Mouse (Mus musculus) stomach, embryonic 14.5 days (tissue): ENCODE measurements around the gene Intu. TPM values are rescaled to one million over a fixed set of nuclear protein-coding genes. Genes with fewer than 3 reads are reported as not detected.
A peak's percentile ranks its signal among the peaks of the same experiment; 100 is the strongest.

Source experiments
- ATAC-seq: fragments of 200-750 bp; cut with Nextera tagmentation; 2 replicates; pipeline ENCODE4 v1.8.0; 2017; ENCODE audit warnings: low read depth, moderate TSS enrichment; ENCODE audit not compliant: insufficient number of reproducible peaks, insufficient read depth, low FRiP score
- H3K27ac ChIP-seq: fragments of 300-500 bp; sonication (generic); 2 replicates; pipeline ENCODE4 v1.5.1; 2014; ENCODE audit warnings: mild to moderate bottlenecking, low read length, moderate library complexity, mixed read lengths
- H3K27me3 ChIP-seq: fragments of 300-500 bp; sonication (generic); 2 replicates; pipeline ENCODE4 v1.6.1; 2014; ENCODE audit warnings: low read length, control low read depth, mixed read lengths; ENCODE audit not compliant: control insufficient read depth, insufficient read depth
- H3K36me3 ChIP-seq: fragments of 300-500 bp; sonication (generic); 2 replicates; pipeline ENCODE4 v1.6.1; 2014; ENCODE audit warnings: mild to moderate bottlenecking, control low read depth, low read length, moderate library complexity, mixed read lengths; ENCODE audit not compliant: control insufficient read depth, insufficient read depth
- H3K4me1 ChIP-seq: fragments of 300-500 bp; sonication (generic); 2 replicates; pipeline ENCODE4 v1.6.1; 2014; ENCODE audit warnings: low read length, control low read depth, mixed read lengths; ENCODE audit not compliant: control insufficient read depth, insufficient read depth
- H3K4me2 ChIP-seq: fragments of 300-500 bp; sonication (generic); replicated peaks from 2 replicates; pipeline ENCODE4 v1.6.1; 2014; ENCODE audit warnings: low read depth, low read length, control low read depth
- H3K4me3 ChIP-seq: fragments of 300-500 bp; sonication (generic); 2 replicates; pipeline ENCODE4 v1.5.1; 2014; ENCODE audit warnings: low read depth, low read length, control low read depth
- H3K9ac ChIP-seq: fragments of 300-500 bp; sonication (generic); replicated peaks from 2 replicates; pipeline ENCODE4 v1.6.1; 2014; ENCODE audit warnings: low read depth, mild to moderate bottlenecking, control low read depth, low read length, moderate library complexity, mixed read lengths
- H3K9me3 ChIP-seq: fragments of 300-500 bp; sonication (generic); 2 replicates; pipeline ENCODE4 v1.6.1; 2016; ENCODE audit warnings: low read depth, low read length, control low read depth; ENCODE audit not compliant: control insufficient read depth
- WGBS: fragments of 180-500 bp; shearing (Covaris S2); extraction: QIAGEN DNeasy Blood & Tissue Kit; methylation state at CpG from one replicate; pipeline ENCODE4 v1.1.7; 2014; 5-methylcytosine and 5-hydroxymethylcytosine counted together
- polyA plus RNA-seq: library from polyadenylated mRNA; unstranded; fragments of >200 nt; fragmentation: Nextera tagmentation; extraction: Ambion mirVana; gene quantifications from 2 replicates; pipeline ENCODE4 v1.2.1, GENCODE M21; 2014

Gene Intu
- polyA plus RNA-seq, 1 experiment from 2014 or later, result 3.3 TPM

- Histone ChIP-seq H3K27me3 (no peaks in the 10 kb centered on the region), H3K9ac (no peak overlapping the region), H3K36me3 (no peaks in the 10 kb centered on the region), H3K27ac (no peak overlapping the region), H3K4me2 (no peak overlapping the region), H3K4me3 (no peak overlapping the region), H3K9me3 (no peaks in the 10 kb centered on the region), H3K4me1 (no peaks in the 10 kb centered on the region)
- ATAC-seq, result no peak
- WGBS, result 75% methylated on average over 1 of the region's 1 CpGs
These were observed 147.8 kb downstream of the Intu start for GRCm38 (mm10) chr3:40678856-40679255.

GRCm38 (mm10) chr3:40682404-40682803, 151.3 kb downstream of the Intu start:
- no peaks in the 10 kb centered on the region for H3K9me3 ChIP-seq
- no peak overlapping the region for H3K4me2 ChIP-seq
- H3K27ac ChIP-seq, result no peak overlapping the region
- H3K4me1 ChIP-seq, result peaks cover 8% of the 10 kb centered on the region; the same call in 1 of the 2 replicates
- no peaks in the 10 kb centered on the region for H3K27me3 ChIP-seq
- no peaks in the 10 kb centered on the region for H3K36me3 ChIP-seq
- H3K4me3 ChIP-seq, result no peak overlapping the region
- WGBS, result 53% methylated on average over 11 of the region's 11 CpGs
- no peak for ATAC-seq
- H3K9ac ChIP-seq, result no peak overlapping the region

- H3K9ac ChIP-seq, result no peak overlapping the region
- 93% methylated on average over 18 of the region's 18 CpGs for WGBS
- no peak overlapping the region for H3K4me2 ChIP-seq
- peaks cover 8% of the 10 kb centered on the region; the same call in 1 of the 2 replicates for H3K4me1 ChIP-seq
- H3K27ac ChIP-seq, result no peak overlapping the region
- no peaks in the 10 kb centered on the region for H3K9me3 ChIP-seq
- no peak for ATAC-seq
- no peak overlapping the region for H3K4me3 ChIP-seq
- no peaks in the 10 kb centered on the region for H3K27me3 ChIP-seq
- H3K36me3 ChIP-seq, result no peaks in the 10 kb centered on the region
These were observed 152.1 kb downstream of the Intu start for GRCm38 (mm10) chr3:40683171-40683570.

DNA sequence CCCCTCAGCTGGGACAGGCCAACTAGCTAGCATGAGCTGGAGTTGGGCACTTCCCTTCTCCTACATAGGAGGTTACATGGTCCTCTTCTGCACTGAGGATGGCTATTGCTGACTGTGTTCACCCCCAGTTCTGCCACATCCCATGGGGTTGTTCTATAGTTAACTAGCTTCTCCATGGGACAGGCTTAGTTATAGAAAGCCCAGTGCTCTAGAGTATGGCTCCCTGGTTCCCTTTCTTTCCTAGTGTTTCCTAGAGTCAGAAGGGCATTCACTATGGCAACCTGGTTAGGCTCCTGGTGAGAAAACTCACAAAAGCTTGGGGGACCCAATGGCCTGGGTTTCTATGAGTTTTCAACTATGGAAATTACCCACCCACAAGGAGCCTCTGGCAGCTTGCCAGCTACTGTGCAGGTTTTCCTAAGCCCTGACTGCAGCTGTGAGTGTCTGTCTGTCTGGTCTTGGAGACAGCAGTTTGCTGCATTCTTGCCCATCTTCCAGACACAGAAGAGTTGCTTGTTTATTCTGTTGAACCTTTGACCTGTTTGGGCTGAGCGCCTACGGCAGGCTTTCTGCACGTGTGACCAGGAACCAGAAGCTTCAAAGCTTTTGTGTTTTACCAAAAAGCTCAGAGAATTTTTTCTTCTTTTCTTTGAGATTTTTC, 154.9 kb downstream of the Intu start:
- WGBS, result 18% methylated on average over 3 of the region's 3 CpGs
- H3K4me1 ChIP-seq, result peaks cover 8% of the 10 kb centered on the region; the same call in 1 of the 2 replicates
- no peaks in the 10 kb centered on the region for H3K36me3 ChIP-seq
- no peak overlapping the region for H3K9ac ChIP-seq
- H3K4me3 ChIP-seq, result no peak overlapping the region
- peak; percentile 42 for ATAC-seq
- no peaks in the 10 kb centered on the region for H3K9me3 ChIP-seq
- H3K4me2 ChIP-seq, result no peak overlapping the region
- no peak overlapping the region for H3K27ac ChIP-seq
- H3K27me3 ChIP-seq, result no peaks in the 10 kb centered on the region

- ATAC-seq, result no peak
- no peaks in the 10 kb centered on the region for H3K9me3 ChIP-seq
- no peak overlapping the region for H3K4me3 ChIP-seq
- no peak overlapping the region for H3K27ac ChIP-seq
- no peak overlapping the region for H3K4me2 ChIP-seq
- no peak overlapping the region for H3K9ac ChIP-seq
- H3K27me3 ChIP-seq, result no peaks in the 10 kb centered on the region
- no peaks in the 10 kb centered on the region for H3K36me3 ChIP-seq
- H3K4me1 ChIP-seq, result peaks cover 8% of the 10 kb centered on the region; the same call in 1 of the 2 replicates
- WGBS, result 52% methylated on average over 9 of the region's 9 CpGs
These were observed 155.8 kb downstream of the Intu start for GRCm38 (mm10) chr3:40686836-40687235.

- Histone ChIP-seq H3K4me1 (peaks cover 8% of the 10 kb centered on the region; the same call in 1 of the 2 replicates), H3K27me3 (no peaks in the 10 kb centered on the region), H3K4me2 (no peak overlapping the region), H3K4me3 (no peak overlapping the region), H3K9me3 (no peaks in the 10 kb centered on the region), H3K36me3 (no peaks in the 10 kb centered on the region), H3K27ac (no peak overlapping the region), H3K9ac (no peak overlapping the region)
- 82% methylated on average over 3 of the region's 3 CpGs for WGBS
- ATAC-seq, result no peak
These were observed 156.5 kb downstream of the Intu start for GRCm38 (mm10) chr3:40687588-40687987.

GRCm38 (mm10) chr3:40691566-40691965, 160.5 kb downstream of the Intu start:
- no peak for ATAC-seq
- H3K4me1 ChIP-seq, result no peaks in the 10 kb centered on the region
- H3K9me3 ChIP-seq, result no peaks in the 10 kb centered on the region
- H3K4me2 ChIP-seq, result no peak overlapping the region
- no peak overlapping the region for H3K27ac ChIP-seq
- no peak overlapping the region for H3K4me3 ChIP-seq
- WGBS, result 75% methylated on average over 6 of the region's 6 CpGs
- H3K27me3 ChIP-seq, result no peaks in the 10 kb centered on the region
- no peaks in the 10 kb centered on the region for H3K36me3 ChIP-seq
- no peak overlapping the region for H3K9ac ChIP-seq

- H3K9ac ChIP-seq, result no peak overlapping the region
- H3K36me3 ChIP-seq, result no peaks in the 10 kb centered on the region
- no peak overlapping the region for H3K4me3 ChIP-seq
- no peaks in the 10 kb centered on the region for H3K27me3 ChIP-seq
- H3K9me3 ChIP-seq, result no peaks in the 10 kb centered on the region
- WGBS, result 72% methylated on average over 10 of the region's 10 CpGs
- no peak overlapping the region for H3K4me2 ChIP-seq
- no peaks in the 10 kb centered on the region for H3K4me1 ChIP-seq
- ATAC-seq, result no peak
- H3K27ac ChIP-seq, result no peak overlapping the region
These were observed 162.3 kb downstream of the Intu start for GRCm38 (mm10) chr3:40693435-40693834.

DNA sequence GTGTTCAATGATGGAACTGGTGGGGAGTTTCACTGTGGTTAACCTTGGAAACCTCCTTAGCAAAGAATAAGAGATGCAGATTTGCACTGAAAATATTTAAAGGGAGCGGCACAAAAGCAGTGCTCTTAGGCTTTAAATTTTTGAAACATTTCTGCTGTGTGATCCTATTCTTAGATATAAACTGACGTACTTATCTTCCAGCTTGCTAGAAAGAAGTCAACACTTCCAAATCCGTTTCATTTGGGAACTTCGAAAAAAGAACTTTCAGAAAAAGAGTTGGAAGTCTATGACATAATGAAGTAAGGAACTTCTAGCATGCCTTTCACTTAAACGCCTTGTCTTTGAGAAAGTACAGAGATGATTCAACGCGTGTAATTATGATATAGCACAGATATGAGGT, 162.9 kb downstream of the Intu start:
- ATAC-seq, result no peak
- H3K36me3 ChIP-seq, result peaks cover 3% of the 10 kb centered on the region; the same call in 1 of the 2 replicates
- H3K27ac ChIP-seq, result no peak overlapping the region
- H3K4me2 ChIP-seq, result no peak overlapping the region
- no peaks in the 10 kb centered on the region for H3K27me3 ChIP-seq
- H3K9me3 ChIP-seq, result no peaks in the 10 kb centered on the region
- 64% methylated on average over 7 of the region's 7 CpGs for WGBS
- H3K4me3 ChIP-seq, result no peak overlapping the region
- H3K4me1 ChIP-seq, result no peaks in the 10 kb centered on the region
- H3K9ac ChIP-seq, result no peak overlapping the region
